Mouse (Mus musculus): ENCODE data around the gene March2. TPM values are rescaled to one million over a fixed set of nuclear protein-coding genes. Genes with fewer than 3 reads are reported as not detected.

March2 gene
- polyA plus RNA-seq (2015; fragmentation: Nextera tagmentation; extraction: Ambion mirVana), result 82.2 and 84.1 TPM in 2 replicates

GRCm38 (mm10) chr17:33718384-33718881 lies at the start of gene March2:
Gene March2, minus strand, starts transcription at chr17:33718670.
- Histone ChIP-seq H3K36me3 (ENCODE audit: control insufficient read depth, insufficient read depth, low read length) (no peaks in the 10 kb centered on the region), H3K4me1 (ENCODE audit: control insufficient read depth, insufficient read depth, low read depth, low read length) (peaks cover 3% of the 10 kb centered on the region), H3K27me3 (replicated peaks; ENCODE audit: control insufficient read depth, insufficient read depth, low read length) (no peaks in the 10 kb centered on the region), H3K9ac (ENCODE audit: low read depth, low read length) (peak within 1 kb of the TSS; percentile 86), H3K27ac (ENCODE audit: low read depth, low read length) (peak within 1 kb of the TSS; percentile 40; the same call in 1 of the 2 replicates), H3K9me3 (ENCODE audit: control insufficient read depth, low read length) (no peaks in the 10 kb centered on the region), H3K4me3 (ENCODE audit: low read length) (peak within 1 kb of the TSS; percentile 83), H3K4me2 (ENCODE audit: low read length) (peak within 1 kb of the TSS; percentile 87)
- under 1% methylated on average over 46 of the region's 46 CpGs for WGBS
- ATAC-seq, result peak; percentile 100

GRCm38 (mm10) chr17:33766389-33766788 lies 47.9 kb upstream of the March2 start:
- Histone ChIP-seq H3K4me3 (ENCODE audit: low read length) (no peak overlapping the region), H3K9ac (ENCODE audit: low read depth, low read length) (no peak overlapping the region), H3K9me3 (ENCODE audit: control insufficient read depth, low read length) (no peaks in the 10 kb centered on the region), H3K36me3 (ENCODE audit: control insufficient read depth, insufficient read depth, low read length) (no peaks in the 10 kb centered on the region), H3K27me3 (replicated peaks; ENCODE audit: control insufficient read depth, insufficient read depth, low read length) (no peaks in the 10 kb centered on the region; the same call in 1 of the 2 replicates), H3K4me1 (ENCODE audit: control insufficient read depth, insufficient read depth, low read depth, low read length) (no peaks in the 10 kb centered on the region), H3K27ac (ENCODE audit: low read depth, low read length) (no peak overlapping the region), H3K4me2 (ENCODE audit: low read length) (no peak overlapping the region)
- ATAC-seq, result no peak
- WGBS, result 83% methylated on average over 3 of the region's 3 CpGs

GRCm38 (mm10) chr17:33760255-33761165 lies 42.0 kb upstream of the March2 start, which contains the start of gene Rab11b:
Gene Rab11b, minus strand, starts transcription at chr17:33760530.
- WGBS, result 2% methylated on average over 35 of the region's 35 CpGs
- peak within 1 kb of the TSS; percentile 99 for H3K27ac ChIP-seq (ENCODE audit: low read depth, low read length)
- no peaks in the 10 kb centered on the region; the same call in 1 of the 2 replicates for H3K27me3 ChIP-seq (replicated peaks; ENCODE audit: control insufficient read depth, insufficient read depth, low read length)
- ATAC-seq, result peak; percentile 99
- H3K36me3 ChIP-seq (ENCODE audit: control insufficient read depth, insufficient read depth, low read length), result no peaks in the 10 kb centered on the region
- peaks cover 39% of the 10 kb centered on the region for H3K4me1 ChIP-seq (ENCODE audit: control insufficient read depth, insufficient read depth, low read depth, low read length)
- peak within 1 kb of the TSS; percentile 83 for H3K4me2 ChIP-seq (ENCODE audit: low read length)
- H3K9ac ChIP-seq (ENCODE audit: low read depth, low read length), result peak within 1 kb of the TSS; percentile 98
- peak within 1 kb of the TSS; percentile 87 for H3K4me3 ChIP-seq (ENCODE audit: low read length)
- H3K9me3 ChIP-seq (ENCODE audit: control insufficient read depth, low read length), result no peaks in the 10 kb centered on the region

- Histone ChIP-seq H3K4me2 (ENCODE audit: low read length) (peak overlapping the region; percentile 83), H3K4me3 (ENCODE audit: low read length) (peak overlapping the region; percentile 87), H3K27me3 (replicated peaks; ENCODE audit: control insufficient read depth, insufficient read depth, low read length) (no peaks in the 10 kb centered on the region; the same call in 1 of the 2 replicates), H3K27ac (ENCODE audit: low read depth, low read length) (peak overlapping the region; percentile 99), H3K9me3 (ENCODE audit: control insufficient read depth, low read length) (no peaks in the 10 kb centered on the region), H3K9ac (ENCODE audit: low read depth, low read length) (peak overlapping the region; percentile 98), H3K4me1 (ENCODE audit: control insufficient read depth, insufficient read depth, low read depth, low read length) (peaks cover 45% of the 10 kb centered on the region), H3K36me3 (ENCODE audit: control insufficient read depth, insufficient read depth, low read length) (no peaks in the 10 kb centered on the region)
- WGBS, result 0% methylated on average over 30 of the region's 38 CpGs
- ATAC-seq, result peak; percentile 75
These were observed 41.3 kb upstream of the March2 start for GRCm38 (mm10) chr17:33759767-33760254.

GRCm38 (mm10) chr17:33757231-33757630 lies 38.8 kb upstream of the March2 start:
- no peak for ATAC-seq
- WGBS, result 83% methylated on average over 4 of the region's 4 CpGs
- H3K4me3 ChIP-seq (ENCODE audit: low read length), result no peak overlapping the region
- peak overlapping the region; percentile 27 for H3K9ac ChIP-seq (ENCODE audit: low read depth, low read length)
- H3K27ac ChIP-seq (ENCODE audit: low read depth, low read length), result peak overlapping the region; percentile 44; the same call in 1 of the 2 replicates
- no peaks in the 10 kb centered on the region for H3K9me3 ChIP-seq (ENCODE audit: control insufficient read depth, low read length)
- H3K4me1 ChIP-seq (ENCODE audit: control insufficient read depth, insufficient read depth, low read depth, low read length), result peaks cover 58% of the 10 kb centered on the region
- H3K27me3 ChIP-seq (replicated peaks; ENCODE audit: control insufficient read depth, insufficient read depth, low read length), result no peaks in the 10 kb centered on the region; the same call in 1 of the 2 replicates
- H3K36me3 ChIP-seq (ENCODE audit: control insufficient read depth, insufficient read depth, low read length), result no peaks in the 10 kb centered on the region; the same call in 1 of the 2 replicates
- H3K4me2 ChIP-seq (ENCODE audit: low read length), result 0 out of 2 replicates have a peak overlapping the region, but pooled peaks have one; percentile 12

GRCm38 (mm10) chr17:33756108-33756790 lies 37.8 kb upstream of the March2 start:
- Histone ChIP-seq H3K9ac (ENCODE audit: low read depth, low read length) (no peak overlapping the region), H3K4me1 (ENCODE audit: control insufficient read depth, insufficient read depth, low read depth, low read length) (peaks cover 60% of the 10 kb centered on the region), H3K4me3 (ENCODE audit: low read length) (no peak overlapping the region), H3K9me3 (ENCODE audit: control insufficient read depth, low read length) (no peaks in the 10 kb centered on the region), H3K4me2 (ENCODE audit: low read length) (no peak overlapping the region), H3K36me3 (ENCODE audit: control insufficient read depth, insufficient read depth, low read length) (no peaks in the 10 kb centered on the region; the same call in 1 of the 2 replicates), H3K27ac (ENCODE audit: low read depth, low read length) (peak overlapping the region; percentile 51), H3K27me3 (replicated peaks; ENCODE audit: control insufficient read depth, insufficient read depth, low read length) (no peaks in the 10 kb centered on the region)
- ATAC-seq, result no peak
- 71% methylated on average over 3 of the region's 3 CpGs for WGBS

- no peak overlapping the region for H3K4me3 ChIP-seq (ENCODE audit: low read length)
- peak overlapping the region; percentile 20; the same call in 1 of the 2 replicates for H3K4me2 ChIP-seq (ENCODE audit: low read length)
- no peak for ATAC-seq
- H3K9ac ChIP-seq (ENCODE audit: low read depth, low read length), result no peak overlapping the region
- H3K4me1 ChIP-seq (ENCODE audit: control insufficient read depth, insufficient read depth, low read depth, low read length), result peaks cover 60% of the 10 kb centered on the region
- peak overlapping the region; percentile 51 for H3K27ac ChIP-seq (ENCODE audit: low read depth, low read length)
- WGBS, result 67% methylated on average over 10 of the region's 10 CpGs
- H3K27me3 ChIP-seq (replicated peaks; ENCODE audit: control insufficient read depth, insufficient read depth, low read length), result no peaks in the 10 kb centered on the region
- peaks cover 2% of the 10 kb centered on the region for H3K36me3 ChIP-seq (ENCODE audit: control insufficient read depth, insufficient read depth, low read length)
- H3K9me3 ChIP-seq (ENCODE audit: control insufficient read depth, low read length), result no peaks in the 10 kb centered on the region
These were observed 37.1 kb upstream of the March2 start for GRCm38 (mm10) chr17:33755418-33756107.

- 63% methylated on average over 1 of the region's 1 CpGs for WGBS
- Histone ChIP-seq H3K4me3 (ENCODE audit: low read length) (no peak overlapping the region), H3K9ac (ENCODE audit: low read depth, low read length) (no peak overlapping the region)
These were observed 36.2 kb upstream of the March2 start for GRCm38 (mm10) chr17:33754656-33755055.

More at GRCm38 (mm10) chr17:33754656-33755055, 36.2 kb upstream of the March2 start:
- Histone ChIP-seq H3K4me2 (ENCODE audit: low read length) (no peak overlapping the region), H3K27ac (ENCODE audit: low read depth, low read length) (no peak overlapping the region), H3K9me3 (ENCODE audit: control insufficient read depth, low read length) (no peaks in the 10 kb centered on the region), H3K4me1 (ENCODE audit: control insufficient read depth, insufficient read depth, low read depth, low read length) (peaks cover 60% of the 10 kb centered on the region), H3K36me3 (ENCODE audit: control insufficient read depth, insufficient read depth, low read length) (peaks cover 6% of the 10 kb centered on the region), H3K27me3 (replicated peaks; ENCODE audit: control insufficient read depth, insufficient read depth, low read length) (no peaks in the 10 kb centered on the region)
- no peak for ATAC-seq
